In genomic region chr7:89140640-89141300, GRCm38 (mm10) we compare ENCODE assay signal across 19 mouse cellular contexts.
DNase-seq lines count a peak whose midpoint lies in the region; ATAC-seq lines count a peak whose summit lies in the region.
"Had no signal": no experiment of that assay in that cellular context is flagged by ENCODE, and none has a peak within 500 bp of the region (broad histone marks: within the 10 kb centered on the region; RNA-seq: fewer than 3 reads in every experiment).

No protein-coding gene starts in this region.

- H3K9ac ChIP-seq in forebrain, embryonic 15.5 days (replicated peaks), result no peak overlapping the region
- H3K9ac ChIP-seq: heart, embryonic 13.5 days; neural tube, embryonic 12.5 days had no signal

- 48% methylated on average over 5 of the region's 5 CpGs for WGBS in forebrain, embryonic 15.5 days

- no peaks in the 10 kb centered on the region for H3K4me1 ChIP-seq in forebrain, embryonic 15.5 days
- H3K4me1 ChIP-seq: heart, embryonic 13.5 days; megakaryocyte, embryonic 14.5 days; neural tube, embryonic 12.5 days had no signal

- H3K4me3 ChIP-seq in forebrain, embryonic 15.5 days, result no peak overlapping the region
- H3K4me3 ChIP-seq: erythroblast, embryonic 14.5 days; heart, embryonic 13.5 days; layer of hippocampus, adult 2 months; megakaryocyte, embryonic 14.5 days; neural tube, embryonic 12.5 days had no signal

- H3K27me3 ChIP-seq in forebrain, embryonic 15.5 days, result no peaks in the 10 kb centered on the region
- H3K27me3 ChIP-seq: heart, embryonic 13.5 days; megakaryocyte, embryonic 14.5 days; neural tube, embryonic 12.5 days had no signal

- peak; percentile 92 for ATAC-seq in forebrain, embryonic 15.5 days (replicated peaks)
- ATAC-seq: intestine, postnatal 0 days had no signal

- DNase-seq in layer of hippocampus, adult 9-11 months, result peak; percentile 45
- no peak for DNase-seq in layer of hippocampus, postnatal 25 days (ENCODE audit: extremely low spot score in 1 of 2, low spot score in 1 of 2)
- DNase-seq in cerebellum, adult 11-12 months, result peak; percentile 45
- peak; percentile 63 for DNase-seq in cerebellum, adult 9-11 months
- DNase-seq in lung, postnatal 10 days, result no peak
- no peak for DNase-seq in gastrocnemius, postnatal 36 days
- DNase-seq in embryo, embryonic 10 days (ENCODE audit: low spot score), result no peak
- DNase-seq: adrenal gland, postnatal 36 days; lung, postnatal 14 days; right cerebral cortex, postnatal 14 days; thymus, postnatal 4 days had no signal

- intact Hi-C loops in gastrocnemius, postnatal 36 days (cut with DNase I), result no loop called here

- H3K27ac ChIP-seq in forebrain, embryonic 15.5 days (replicated peaks), result peak overlapping the region; percentile 73
- H3K27ac ChIP-seq: heart, embryonic 13.5 days; kidney, postnatal 0 days; layer of hippocampus, adult 2 months; neural tube, embryonic 12.5 days had no signal

- no peaks in the 10 kb centered on the region for H3K36me3 ChIP-seq in forebrain, embryonic 15.5 days

- no peaks in the 10 kb centered on the region for H3K9me3 ChIP-seq in forebrain, embryonic 15.5 days
- H3K9me3 ChIP-seq: heart, embryonic 13.5 days; megakaryocyte, embryonic 14.5 days; neural tube, embryonic 12.5 days had no signal

- H3K4me2 ChIP-seq in forebrain, embryonic 15.5 days (replicated peaks), result no peak overlapping the region
- H3K4me2 ChIP-seq: heart, embryonic 13.5 days; neural tube, embryonic 12.5 days had no signal

Comparison
In these comparisons a context has a peak if more than half of its experiments do, and no peak if none do; other contexts are left out.
1. DNase-seq: peak in layer of hippocampus, adult 9-11 months (single experiment), cerebellum, adult 11-12 months (single experiment) and cerebellum, adult 9-11 months (single experiment); none in layer of hippocampus, postnatal 25 days (0 of 2), lung, postnatal 10 days (single experiment), gastrocnemius, postnatal 36 days (0 of 2) and embryo, embryonic 10 days (single experiment).